Mouse (Mus musculus): ENCODE results near the gene Ryr3. TPM values are rescaled to one million over a fixed set of nuclear protein-coding genes. Genes with fewer than 3 reads are reported as not detected.

Gene Ryr3
- polyA plus RNA-seq, 1 experiment from 2014 or later, result 1.8 TPM

DNA sequence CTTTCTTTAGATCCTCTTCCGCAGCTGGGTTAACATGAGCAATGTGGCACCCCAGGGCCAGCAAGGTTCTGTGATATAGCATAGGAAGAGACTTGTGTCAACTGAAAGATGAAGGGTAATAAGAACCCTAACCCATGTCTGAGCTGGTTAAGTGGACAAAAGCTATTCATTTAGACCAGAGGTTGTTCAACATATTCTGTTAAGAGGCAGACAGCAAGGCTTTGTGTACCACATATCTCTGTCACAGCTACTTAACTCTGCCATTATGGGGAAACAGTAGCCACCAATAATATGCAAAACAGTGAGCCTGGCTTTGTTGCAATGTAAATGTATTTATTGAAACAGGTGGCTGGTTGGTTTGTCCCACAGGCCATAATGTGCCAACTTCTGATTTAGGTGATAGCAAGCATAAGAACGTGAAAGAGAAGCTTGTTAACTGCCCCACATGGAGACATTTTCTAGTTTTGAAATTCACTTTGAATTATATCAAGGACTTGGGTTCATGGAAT, 350.8 kb downstream of the Ryr3 start:
- 74% methylated on average over 2 of the region's 2 CpGs for WGBS
- Histone ChIP-seq H3K27me3 (ENCODE audit: insufficient read depth, poor library complexity, severe bottlenecking) (no peaks in the 10 kb centered on the region), H3K27ac (no peak overlapping the region), H3K4me3 (no peak overlapping the region), H3K4me1 (no peaks in the 10 kb centered on the region), H3K36me3 (no peaks in the 10 kb centered on the region), H3K9me3 (no peaks in the 10 kb centered on the region)
- no peak for DNase-seq (ENCODE audit: low spot score)

DNA sequence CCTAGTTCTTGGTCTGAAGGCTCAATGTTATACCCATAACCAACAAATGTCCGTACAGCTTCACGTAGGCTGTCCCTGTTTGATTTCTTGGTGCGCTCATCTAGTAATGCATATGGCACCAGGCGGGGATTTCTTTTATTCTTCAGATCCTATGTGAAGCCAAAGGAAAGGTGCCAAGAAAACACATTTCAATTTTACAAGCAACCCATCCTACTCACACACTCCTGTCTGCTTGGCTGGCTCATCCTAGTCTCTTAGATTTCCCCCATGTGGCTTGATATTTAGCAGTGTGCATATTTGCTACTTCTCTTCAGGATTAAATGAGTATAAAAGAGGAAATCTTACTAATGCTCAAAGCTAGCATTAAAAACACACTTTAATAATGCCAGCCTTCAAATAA, 355.1 kb downstream of the Ryr3 start:
- Histone ChIP-seq H3K27ac (no peak overlapping the region), H3K36me3 (no peaks in the 10 kb centered on the region), H3K27me3 (ENCODE audit: insufficient read depth, poor library complexity, severe bottlenecking) (no peaks in the 10 kb centered on the region), H3K4me1 (no peaks in the 10 kb centered on the region), H3K4me3 (no peak overlapping the region), H3K9me3 (no peaks in the 10 kb centered on the region)
- DNase-seq (ENCODE audit: low spot score), result no peak
- WGBS, result 93% methylated on average over 4 of the region's 4 CpGs

DNA sequence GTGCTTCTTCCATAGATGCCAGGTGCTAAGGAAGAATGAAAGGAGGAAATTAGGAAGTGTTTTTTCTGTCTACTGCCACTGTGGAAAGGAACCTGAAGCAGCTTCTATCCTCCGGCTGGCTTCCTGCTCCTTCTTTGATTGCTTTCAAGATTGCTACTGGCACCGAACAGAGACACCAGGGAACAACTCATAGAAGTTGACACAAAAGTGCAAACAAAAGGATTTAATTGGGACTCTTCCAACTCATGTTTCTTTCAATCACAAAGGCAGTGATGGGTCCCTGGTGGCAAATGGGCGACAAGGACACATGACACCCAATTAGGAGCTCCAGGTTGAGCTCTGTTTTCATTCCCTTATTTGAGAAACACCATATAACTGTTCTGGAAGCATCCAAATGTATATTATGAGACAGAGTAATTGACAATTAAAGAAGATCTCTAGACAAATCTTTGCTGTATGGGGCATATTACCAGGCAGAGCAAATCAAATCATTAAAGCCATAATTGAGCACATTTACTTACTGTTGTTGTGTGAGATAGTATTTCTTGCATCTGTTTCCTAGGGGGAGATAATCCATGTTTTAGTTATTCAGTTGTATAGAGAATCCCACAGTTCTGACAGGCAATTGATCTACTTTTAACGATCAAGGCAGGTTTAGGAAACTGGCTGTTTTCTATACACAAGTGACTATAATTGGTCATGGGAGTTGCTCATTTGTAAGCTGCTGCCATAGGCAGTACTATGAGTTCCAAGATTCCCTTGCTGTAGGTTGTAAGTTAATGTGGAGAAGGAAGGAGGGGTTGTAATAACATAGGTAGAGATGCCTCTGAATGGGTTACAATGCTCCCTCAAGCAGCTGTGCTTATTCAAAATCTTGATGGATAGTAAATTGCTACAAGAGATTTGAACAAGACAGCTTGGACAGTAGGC, 371.0 kb downstream of the Ryr3 start:
- no peak overlapping the region for H3K4me3 ChIP-seq
- 65% methylated on average over 4 of the region's 4 CpGs for WGBS
- H3K9me3 ChIP-seq, result 0 out of 2 replicates have a peak, but pooled peaks cover 1% of the 10 kb centered on the region
- H3K27me3 ChIP-seq (ENCODE audit: insufficient read depth, poor library complexity, severe bottlenecking), result no peaks in the 10 kb centered on the region
- no peaks in the 10 kb centered on the region for H3K36me3 ChIP-seq
- DNase-seq (ENCODE audit: low spot score), result no peak
- H3K4me1 ChIP-seq, result no peaks in the 10 kb centered on the region
- H3K27ac ChIP-seq, result no peak overlapping the region

DNA sequence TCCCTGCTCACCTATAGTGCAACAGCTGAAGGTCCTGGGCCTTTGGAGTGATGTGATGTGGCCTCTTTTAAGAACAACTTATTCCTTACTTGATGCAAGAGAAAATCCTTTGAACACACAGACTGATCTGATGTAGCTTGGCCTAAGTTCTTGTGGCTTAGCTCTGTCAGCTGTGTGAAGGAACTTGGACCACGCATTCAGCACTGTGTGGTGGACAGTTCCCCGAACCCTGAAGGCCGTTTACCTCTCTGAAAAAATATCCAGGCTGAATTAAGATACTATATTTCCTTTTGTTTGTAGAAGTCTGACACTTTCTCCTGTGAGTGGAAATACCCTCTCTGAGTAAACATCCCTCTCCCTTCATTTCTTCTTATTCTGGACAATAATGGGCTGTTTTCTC, 374.0 kb downstream of the Ryr3 start:
- Histone ChIP-seq H3K4me3 (no peak overlapping the region), H3K4me1 (no peaks in the 10 kb centered on the region), H3K9me3 (no peaks in the 10 kb centered on the region), H3K36me3 (no peaks in the 10 kb centered on the region), H3K27ac (no peak overlapping the region), H3K27me3 (ENCODE audit: insufficient read depth, poor library complexity, severe bottlenecking) (no peaks in the 10 kb centered on the region)
- WGBS, result 35% methylated on average over 3 of the region's 3 CpGs
- DNase-seq (ENCODE audit: low spot score), result no peak

DNA sequence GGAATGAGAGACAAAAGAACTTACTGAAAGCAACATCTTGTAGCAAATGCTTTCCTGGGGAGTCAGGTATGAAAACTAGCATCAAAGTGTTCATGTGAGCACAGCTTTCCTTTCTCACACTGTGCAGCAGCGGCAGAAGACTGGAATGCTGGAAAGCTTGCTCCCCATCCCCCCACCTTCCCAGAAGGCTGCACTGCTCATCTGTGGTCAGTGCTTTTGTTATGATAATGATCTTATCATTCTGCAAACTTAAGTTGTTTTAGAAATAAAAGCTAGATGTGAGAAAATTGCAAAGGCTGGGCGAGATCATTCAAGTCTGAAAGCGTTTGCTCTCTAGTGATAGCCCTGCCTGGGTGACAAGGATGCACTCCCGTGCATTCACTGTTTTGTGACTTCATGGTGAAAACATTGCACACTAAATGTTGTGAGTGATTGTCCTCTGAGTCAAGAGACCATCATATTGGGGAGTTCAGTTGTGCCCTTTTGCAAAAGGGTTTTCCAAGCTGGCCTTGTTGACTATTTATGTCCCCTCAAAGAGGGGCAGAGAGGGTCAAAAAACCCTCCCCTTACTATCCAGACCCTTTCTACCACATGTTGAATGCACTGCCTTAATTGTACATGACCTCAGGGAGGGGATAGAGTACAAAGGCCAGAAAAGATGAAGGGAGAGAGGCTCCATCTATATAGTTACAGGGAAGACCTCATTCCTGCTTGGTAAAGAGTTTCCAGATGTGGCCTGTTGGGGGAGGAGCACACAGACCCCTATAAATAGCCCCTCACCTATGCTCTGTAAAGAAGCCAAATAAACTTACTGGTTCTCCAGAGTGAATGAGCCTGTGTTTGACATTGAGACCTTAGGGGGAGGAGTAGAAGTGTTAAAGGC, 385.2 kb downstream of the Ryr3 start:
- no peaks in the 10 kb centered on the region for H3K4me1 ChIP-seq
- H3K9me3 ChIP-seq, result no peaks in the 10 kb centered on the region
- H3K36me3 ChIP-seq, result no peaks in the 10 kb centered on the region
- no peak overlapping the region for H3K4me3 ChIP-seq
- WGBS, result 45% methylated on average over 4 of the region's 4 CpGs
- no peak for DNase-seq (ENCODE audit: low spot score)
- H3K27ac ChIP-seq, result no peak overlapping the region
- no peaks in the 10 kb centered on the region for H3K27me3 ChIP-seq (ENCODE audit: insufficient read depth, poor library complexity, severe bottlenecking)

DNA sequence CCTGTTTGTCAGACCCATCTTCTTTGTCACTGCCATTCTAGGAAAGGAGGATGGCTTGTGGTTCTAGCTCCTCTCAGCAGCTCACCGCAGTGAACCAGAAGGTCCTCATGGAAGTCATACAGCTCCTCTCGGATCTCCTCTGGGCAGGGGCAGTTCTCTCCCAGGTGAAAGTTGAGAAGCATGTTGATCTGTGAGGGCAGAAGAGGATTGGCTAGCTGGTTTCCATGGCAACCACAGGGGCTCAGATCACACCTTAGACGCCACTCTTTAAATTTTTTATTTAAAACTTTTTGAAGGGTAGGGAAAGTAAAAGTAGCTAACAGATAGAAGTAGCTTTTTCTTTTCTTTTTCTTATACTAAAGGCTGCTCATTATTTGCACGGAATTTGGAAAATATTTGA, 390.3 kb downstream of the Ryr3 start:
- Histone ChIP-seq H3K36me3 (no peaks in the 10 kb centered on the region), H3K27ac (no peak overlapping the region), H3K4me1 (no peaks in the 10 kb centered on the region), H3K4me3 (no peak overlapping the region), H3K9me3 (no peaks in the 10 kb centered on the region), H3K27me3 (ENCODE audit: insufficient read depth, poor library complexity, severe bottlenecking) (no peaks in the 10 kb centered on the region)
- DNase-seq (ENCODE audit: low spot score), result no peak
- 31% methylated on average over 4 of the region's 4 CpGs for WGBS

DNA sequence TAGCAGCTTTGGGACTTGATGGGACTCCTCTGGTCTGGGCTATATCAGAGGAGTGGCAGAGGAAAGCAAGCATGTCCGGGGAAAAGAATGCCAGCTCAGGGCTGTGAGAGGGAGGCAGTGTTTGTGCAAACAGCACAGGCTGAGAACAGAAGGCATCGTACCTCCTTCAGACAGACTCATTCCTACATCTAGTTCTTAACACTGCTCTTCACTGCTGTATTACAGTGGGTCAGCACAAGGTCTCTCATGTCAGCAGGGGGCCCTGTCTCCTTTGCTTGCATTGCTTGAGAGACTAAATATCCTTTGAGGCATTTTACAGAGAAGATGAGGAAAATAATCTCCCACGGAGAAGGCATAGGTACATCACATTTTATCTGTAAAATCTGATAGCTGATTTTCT, 394.2 kb downstream of the Ryr3 start:
- DNase-seq (ENCODE audit: low spot score), result no peak

DNA sequence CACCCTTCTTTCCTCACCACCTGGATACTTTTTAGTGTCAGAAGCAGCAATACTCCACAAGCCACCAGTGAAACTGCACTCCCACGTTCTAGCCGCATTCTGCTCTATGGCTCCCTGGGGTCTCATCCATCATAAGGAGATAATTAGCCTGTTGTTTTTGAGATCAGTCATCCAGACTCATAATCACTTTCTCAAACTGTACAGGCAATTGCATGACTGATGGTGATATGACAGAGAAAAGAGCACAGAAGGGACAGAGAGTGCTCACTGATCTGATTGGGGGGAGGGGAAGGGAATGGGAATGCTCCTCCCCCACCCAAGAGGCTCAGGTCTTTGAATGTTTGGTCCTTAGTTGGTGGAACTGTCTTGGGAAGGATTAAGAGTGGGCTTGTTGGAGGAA, 397.8 kb downstream of the Ryr3 start:
- no peaks in the 10 kb centered on the region for H3K27me3 ChIP-seq (ENCODE audit: insufficient read depth, poor library complexity, severe bottlenecking)
- H3K27ac ChIP-seq, result no peak overlapping the region
- no peaks in the 10 kb centered on the region for H3K9me3 ChIP-seq
- H3K4me1 ChIP-seq, result no peaks in the 10 kb centered on the region
- WGBS, result 79% methylated on average over 2 of the region's 2 CpGs
- H3K36me3 ChIP-seq, result no peaks in the 10 kb centered on the region
- DNase-seq (ENCODE audit: low spot score), result no peak
- no peak overlapping the region for H3K4me3 ChIP-seq

More for the DNA sequence above, 394.2 kb downstream of the Ryr3 start:
- Histone ChIP-seq H3K4me1 (no peaks in the 10 kb centered on the region), H3K4me3 (no peak overlapping the region), H3K27me3 (ENCODE audit: insufficient read depth, poor library complexity, severe bottlenecking) (no peaks in the 10 kb centered on the region), H3K9me3 (no peaks in the 10 kb centered on the region), H3K27ac (no peak overlapping the region), H3K36me3 (no peaks in the 10 kb centered on the region)
- WGBS, result 39% methylated on average over 3 of the region's 3 CpGs

DNA sequence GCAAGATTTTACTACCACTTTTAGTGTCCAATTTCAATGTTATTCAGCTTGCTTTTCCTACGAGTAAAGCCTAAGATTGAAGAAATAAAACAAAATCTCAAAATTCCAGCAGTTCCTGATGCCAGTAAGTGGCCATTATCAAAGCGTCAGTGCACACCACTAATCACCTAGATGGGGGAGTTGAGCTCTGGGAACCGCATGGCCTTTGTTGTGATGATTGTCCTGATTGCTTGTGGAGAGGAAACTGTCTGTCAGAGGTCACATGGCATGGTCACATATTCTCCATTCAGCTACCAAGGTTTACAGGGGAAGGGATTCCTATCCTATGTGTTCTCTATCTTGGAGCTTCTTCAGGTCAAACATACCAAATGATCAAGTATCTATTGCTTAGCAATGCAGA, 399.9 kb downstream of the Ryr3 start:
- Histone ChIP-seq H3K4me3 (no peak overlapping the region), H3K27ac (no peak overlapping the region), H3K36me3 (no peaks in the 10 kb centered on the region), H3K27me3 (ENCODE audit: insufficient read depth, poor library complexity, severe bottlenecking) (no peaks in the 10 kb centered on the region), H3K9me3 (no peaks in the 10 kb centered on the region), H3K4me1 (no peaks in the 10 kb centered on the region)
- no peak for DNase-seq (ENCODE audit: low spot score)
- 61% methylated on average over 3 of the region's 3 CpGs for whole genome bisulfite sequencing

DNA sequence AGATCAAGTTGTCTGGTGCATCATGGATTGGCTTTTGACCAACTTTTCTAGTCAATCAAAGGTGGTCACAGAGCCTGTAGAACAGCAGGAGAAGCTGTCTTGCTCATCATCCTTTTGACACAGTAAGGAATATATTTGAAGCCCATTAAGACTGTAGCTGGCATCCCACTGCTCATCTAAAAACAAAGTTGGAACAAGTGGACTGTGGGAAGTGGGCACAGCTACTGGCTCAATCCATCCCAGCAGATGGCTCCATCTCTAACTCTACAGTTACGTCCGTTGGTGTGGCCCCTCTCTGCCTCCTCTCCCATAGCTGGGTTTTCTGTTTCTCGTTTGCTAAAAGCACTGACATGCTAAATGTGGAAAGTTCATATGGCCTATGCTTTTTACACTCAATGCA, 400.9 kb downstream of the Ryr3 start:
- H3K27ac ChIP-seq, result no peak overlapping the region
- no peaks in the 10 kb centered on the region for H3K9me3 ChIP-seq
- H3K27me3 ChIP-seq (ENCODE audit: insufficient read depth, poor library complexity, severe bottlenecking), result no peaks in the 10 kb centered on the region
- 69% methylated on average over 3 of the region's 3 CpGs for WGBS
- no peaks in the 10 kb centered on the region for H3K4me1 ChIP-seq
- no peak for DNase-seq (ENCODE audit: low spot score)
- no peaks in the 10 kb centered on the region for H3K36me3 ChIP-seq
- H3K4me3 ChIP-seq, result no peak overlapping the region

DNA sequence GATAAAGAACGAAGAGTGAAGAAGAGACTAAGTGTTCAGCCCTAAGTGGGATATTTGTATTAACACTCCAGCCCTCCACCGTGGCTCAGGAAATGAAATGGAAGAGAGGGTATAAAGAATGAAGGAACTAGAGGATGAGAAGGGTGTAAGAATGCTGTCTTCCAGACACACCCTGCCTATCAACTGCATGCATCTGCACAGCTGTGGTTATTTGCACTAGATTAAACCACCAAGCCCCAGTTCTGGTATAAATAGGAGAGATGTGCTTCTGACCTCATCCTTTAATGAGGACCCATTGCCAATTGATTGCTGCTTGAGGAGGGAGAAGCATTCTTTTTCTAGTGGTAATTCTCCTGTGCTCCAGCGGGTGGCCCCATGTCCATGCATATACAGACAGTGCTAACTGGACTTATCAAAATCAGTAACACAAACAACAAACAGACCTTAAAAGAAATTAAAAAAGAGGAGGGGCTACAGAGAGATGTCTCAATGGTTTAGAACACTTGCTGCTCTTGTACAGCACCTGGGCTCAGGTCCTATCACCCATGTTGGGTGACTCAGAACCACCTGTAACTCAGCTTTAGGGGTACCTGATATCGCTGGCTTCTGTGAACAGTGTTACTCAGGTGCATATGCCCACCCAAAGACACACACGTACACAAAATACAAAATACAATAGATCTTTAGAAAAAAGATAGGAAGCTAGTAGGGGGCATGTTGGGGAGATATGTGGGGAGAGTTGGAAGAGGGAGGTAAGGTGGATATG, 404.1 kb downstream of the Ryr3 start:
- DNase-seq (ENCODE audit: low spot score), result no peak
- H3K27ac ChIP-seq, result no peak overlapping the region
- no peak overlapping the region for H3K4me3 ChIP-seq
- WGBS, result 65% methylated on average over 5 of the region's 5 CpGs
- H3K4me1 ChIP-seq, result no peaks in the 10 kb centered on the region
- H3K9me3 ChIP-seq, result no peaks in the 10 kb centered on the region
- no peaks in the 10 kb centered on the region for H3K27me3 ChIP-seq (ENCODE audit: insufficient read depth, poor library complexity, severe bottlenecking)
- H3K36me3 ChIP-seq, result no peaks in the 10 kb centered on the region

DNA sequence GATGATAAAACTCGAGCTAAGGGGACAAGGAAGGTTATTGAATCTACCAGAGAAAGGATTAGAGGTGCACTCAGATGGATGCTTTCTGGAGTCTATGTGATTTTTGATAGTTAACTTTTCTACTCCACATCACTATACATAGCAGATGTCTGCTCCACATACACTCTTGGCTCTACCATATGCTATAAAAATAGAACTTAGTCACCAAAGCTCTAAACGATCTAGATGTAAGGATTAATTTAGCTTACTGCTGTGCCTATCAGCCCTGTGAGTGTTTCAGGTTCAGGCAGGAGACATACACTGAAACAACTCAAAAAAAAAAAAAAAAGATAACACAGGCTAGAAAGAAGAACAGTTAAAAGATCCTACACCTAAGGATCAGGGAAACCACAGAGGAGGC, 410.9 kb downstream of the Ryr3 start:
- Histone ChIP-seq H3K4me1 (no peaks in the 10 kb centered on the region), H3K27ac (no peak overlapping the region), H3K27me3 (ENCODE audit: insufficient read depth, poor library complexity, severe bottlenecking) (no peaks in the 10 kb centered on the region), H3K36me3 (no peaks in the 10 kb centered on the region), H3K4me3 (no peak overlapping the region), H3K9me3 (no peaks in the 10 kb centered on the region)
- 54% methylated on average over 2 of the region's 2 CpGs for WGBS
- DNase-seq (ENCODE audit: low spot score), result no peak

Measured in heart, embryonic 10.5 days (tissue).